Mouse (Mus musculus): ENCODE data around the gene Azgp1. TPM values are rescaled to one million over a fixed set of nuclear protein-coding genes. Genes with fewer than 3 reads are reported as not detected.
"Not testable (repeated sequence)": the region's sequence is repeated elsewhere in the genome, so short reads cannot be mapped to it uniquely, and the experiment has no call there.

Azgp1 gene
- polyA plus RNA-seq, 1 experiment from 2014 or later, result 0.17 TPM

GRCm38 (mm10) chr5:137974724-137975123, 6.6 kb upstream of the Azgp1 start:
- Histone ChIP-seq H3K27ac (no peak overlapping the region), H3K4me3 (no peak overlapping the region), H3K4me1 (no peaks in the 10 kb centered on the region), H3K36me3 (no peaks in the 10 kb centered on the region), H3K9ac (no peak overlapping the region), H3K9me3 (no peaks in the 10 kb centered on the region), H3K27me3 (no peaks in the 10 kb centered on the region), H3K4me2 (no peak overlapping the region)
- WGBS, result 59% methylated on average over 3 of the region's 3 CpGs
- no peak for ATAC-seq (ENCODE audit: insufficient number of reproducible peaks, insufficient read depth, low FRiP score, low TSS enrichment, low read depth)

- no peak for ATAC-seq (ENCODE audit: insufficient number of reproducible peaks, insufficient read depth, low FRiP score, low TSS enrichment, low read depth)
- no peaks in the 10 kb centered on the region for H3K4me1 ChIP-seq
- WGBS, result 61% methylated on average over 1 of the region's 1 CpGs
Measured at GRCm38 (mm10) chr5:137975434-137975833, 5.9 kb upstream of the Azgp1 start.

GRCm38 (mm10) chr5:137977291-137977690, 4.0 kb upstream of the Azgp1 start:
- ATAC-seq (ENCODE audit: insufficient number of reproducible peaks, insufficient read depth, low FRiP score, low TSS enrichment, low read depth), result no peak
- H3K36me3 ChIP-seq, result no peaks in the 10 kb centered on the region
- no peak overlapping the region for H3K4me2 ChIP-seq
- no peak overlapping the region for H3K4me3 ChIP-seq
- H3K9me3 ChIP-seq, result no peaks in the 10 kb centered on the region
- no peak overlapping the region for H3K9ac ChIP-seq
- no peak overlapping the region for H3K27ac ChIP-seq
- no peaks in the 10 kb centered on the region for H3K4me1 ChIP-seq
- 19% methylated on average over 1 of the region's 1 CpGs for WGBS
- no peaks in the 10 kb centered on the region for H3K27me3 ChIP-seq

More at GRCm38 (mm10) chr5:137975434-137975833, 5.9 kb upstream of the Azgp1 start:
- H3K4me3 ChIP-seq, result no peak overlapping the region
- no peaks in the 10 kb centered on the region for H3K9me3 ChIP-seq
- H3K36me3 ChIP-seq, result no peaks in the 10 kb centered on the region
- no peak overlapping the region for H3K9ac ChIP-seq
- no peak overlapping the region for H3K4me2 ChIP-seq
- H3K27ac ChIP-seq, result no peak overlapping the region
- no peaks in the 10 kb centered on the region for H3K27me3 ChIP-seq

- H3K4me2 ChIP-seq, result no peak overlapping the region
- no peak overlapping the region for H3K4me3 ChIP-seq
- no peak overlapping the region for H3K27ac ChIP-seq
- ATAC-seq (ENCODE audit: insufficient number of reproducible peaks, insufficient read depth, low FRiP score, low TSS enrichment, low read depth), result no peak
- no peaks in the 10 kb centered on the region for H3K4me1 ChIP-seq
- no peaks in the 10 kb centered on the region for H3K36me3 ChIP-seq
- no peaks in the 10 kb centered on the region for H3K9me3 ChIP-seq
- no peaks in the 10 kb centered on the region for H3K27me3 ChIP-seq
- no peak overlapping the region for H3K9ac ChIP-seq
- 85% methylated on average over 2 of the region's 2 CpGs for WGBS
Measured at GRCm38 (mm10) chr5:137979081-137979480, 2.2 kb upstream of the Azgp1 start.

- H3K4me2 ChIP-seq, result no peak overlapping the region
- no peak for ATAC-seq (ENCODE audit: insufficient number of reproducible peaks, insufficient read depth, low FRiP score, low TSS enrichment, low read depth)
- no peak overlapping the region for H3K27ac ChIP-seq
- H3K9ac ChIP-seq, result no peak overlapping the region
- H3K36me3 ChIP-seq, result no peaks in the 10 kb centered on the region
- H3K9me3 ChIP-seq, result no peaks in the 10 kb centered on the region
- 90% methylated on average over 1 of the region's 1 CpGs for WGBS
- no peaks in the 10 kb centered on the region for H3K27me3 ChIP-seq
- H3K4me1 ChIP-seq, result no peaks in the 10 kb centered on the region
- H3K4me3 ChIP-seq, result no peak overlapping the region
Measured at GRCm38 (mm10) chr5:137986351-137986750, 5.0 kb downstream of the Azgp1 start.

DNA sequence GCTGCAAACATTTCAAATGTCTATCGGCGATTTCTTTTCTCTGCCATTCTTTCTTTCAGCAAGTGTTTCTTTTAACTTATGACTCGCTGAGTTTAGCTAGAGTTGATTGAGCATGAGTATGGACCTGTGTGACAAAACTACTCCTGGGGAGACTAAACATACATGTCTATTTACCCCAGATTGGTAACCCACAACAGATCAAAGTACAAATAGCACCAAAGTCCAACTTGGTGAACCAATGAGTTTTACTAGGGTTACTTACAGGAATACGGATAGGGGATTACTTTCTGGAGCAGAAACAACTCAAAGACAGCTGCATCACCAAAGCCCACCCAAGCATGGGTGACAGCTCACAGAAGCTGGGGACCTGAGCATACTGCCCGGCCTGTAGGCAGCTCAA, 28.1 kb downstream of the Azgp1 start:
- H3K9ac ChIP-seq, result no peak overlapping the region
- no peak overlapping the region for H3K27ac ChIP-seq
- no peak overlapping the region for H3K4me2 ChIP-seq
- no peak for ATAC-seq (ENCODE audit: insufficient number of reproducible peaks, insufficient read depth, low FRiP score, low TSS enrichment, low read depth)
- H3K4me3 ChIP-seq, result no peak overlapping the region
- no peaks in the 10 kb centered on the region for H3K9me3 ChIP-seq
- H3K4me1 ChIP-seq, result no peaks in the 10 kb centered on the region
- 84% methylated on average over 5 of the region's 5 CpGs for WGBS
- no peaks in the 10 kb centered on the region for H3K27me3 ChIP-seq
- H3K36me3 ChIP-seq, result no peaks in the 10 kb centered on the region

- Histone ChIP-seq H3K4me3 (no peak overlapping the region), H3K4me2 (no peak overlapping the region), H3K36me3 (no peaks in the 10 kb centered on the region), H3K27me3 (no peaks in the 10 kb centered on the region), H3K27ac (no peak overlapping the region), H3K4me1 (no peaks in the 10 kb centered on the region), H3K9me3 (no peaks in the 10 kb centered on the region), H3K9ac (no peak overlapping the region)
- WGBS, result 93% methylated on average over 5 of the region's 5 CpGs
- no peak for ATAC-seq (ENCODE audit: insufficient number of reproducible peaks, insufficient read depth, low FRiP score, low TSS enrichment, low read depth)
Measured at GRCm38 (mm10) chr5:138012382-138012781, 31.1 kb downstream of the Azgp1 start.

DNA sequence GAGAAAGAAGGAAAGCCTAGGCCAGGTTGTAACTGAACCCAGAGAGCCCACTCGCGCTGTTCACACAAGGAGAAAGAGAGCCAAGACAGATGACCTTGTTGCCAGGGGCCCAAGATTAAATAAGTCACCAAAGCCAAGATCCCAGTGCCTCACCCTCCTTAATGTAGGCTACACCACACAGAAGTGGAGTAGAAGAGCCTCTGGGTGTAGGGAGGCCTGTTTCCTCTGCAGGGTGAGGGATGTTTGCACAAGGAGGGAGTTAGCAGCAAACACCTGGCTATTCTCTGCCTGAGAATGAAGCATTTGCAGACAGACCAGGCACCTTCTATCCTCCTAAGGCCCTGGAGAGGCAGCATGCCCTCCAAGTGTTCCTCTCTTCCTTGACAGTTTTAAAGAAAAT, 35.2 kb downstream of the Azgp1 start:
- Histone ChIP-seq H3K9ac (no peak overlapping the region), H3K27me3 (no peaks in the 10 kb centered on the region), H3K9me3 (no peaks in the 10 kb centered on the region), H3K4me2 (no peak overlapping the region), H3K27ac (no peak overlapping the region), H3K4me3 (no peak overlapping the region), H3K36me3 (no peaks in the 10 kb centered on the region), H3K4me1 (no peaks in the 10 kb centered on the region)
- no peak for ATAC-seq (ENCODE audit: insufficient number of reproducible peaks, insufficient read depth, low FRiP score, low TSS enrichment, low read depth)
- WGBS, result 84% methylated on average over 2 of the region's 2 CpGs

- H3K27ac ChIP-seq, result no peak overlapping the region
- H3K27me3 ChIP-seq, result no peaks in the 10 kb centered on the region
- no peak overlapping the region for H3K4me2 ChIP-seq
- no peaks in the 10 kb centered on the region for H3K4me1 ChIP-seq
- ATAC-seq (ENCODE audit: insufficient number of reproducible peaks, insufficient read depth, low FRiP score, low TSS enrichment, low read depth), result no peak
- H3K9ac ChIP-seq, result no peak overlapping the region
- no peak overlapping the region for H3K4me3 ChIP-seq
- no peaks in the 10 kb centered on the region for H3K36me3 ChIP-seq
- H3K9me3 ChIP-seq, result no peaks in the 10 kb centered on the region
Measured at GRCm38 (mm10) chr5:138016997-138017396, 35.7 kb downstream of the Azgp1 start.

- 87% methylated on average over 3 of the region's 4 CpGs for WGBS
- not testable (repeated sequence) for H3K36me3 ChIP-seq; H3K4me1 ChIP-seq; H3K9me3 ChIP-seq; H3K4me3 ChIP-seq; ATAC-seq (ENCODE audit: insufficient number of reproducible peaks, insufficient read depth, low FRiP score, low TSS enrichment, low read depth); H3K27ac ChIP-seq; H3K27me3 ChIP-seq; H3K9ac ChIP-seq; H3K4me2 ChIP-seq
Measured at GRCm38 (mm10) chr5:138019577-138019976, 38.3 kb downstream of the Azgp1 start.

GRCm38 (mm10) chr5:138020961-138021479, 39.7 kb downstream of the Azgp1 start, which contains the start of the genes Smok3a and Smok3b:
Gene Smok3a, plus strand, starts transcription at chr5:138021261.
Gene Smok3b, plus strand, starts transcription at chr5:138021429.
- H3K4me3 ChIP-seq; H3K36me3 ChIP-seq; ATAC-seq (ENCODE audit: insufficient number of reproducible peaks, insufficient read depth, low FRiP score, low TSS enrichment, low read depth); H3K27me3 ChIP-seq; H3K9ac ChIP-seq; H3K4me2 ChIP-seq; H3K4me1 ChIP-seq; H3K27ac ChIP-seq; H3K9me3 ChIP-seq: not testable (repeated sequence)
- WGBS, result 95% methylated on average over 4 of the region's 7 CpGs

Measured in embryonic facial prominence, embryonic 13.5 days (tissue).